Mouse (Mus musculus) cerebellum, adult 18-20 months (tissue): ENCODE data around the gene Tubb4b.

Source experiments
- DNase-seq, 2 experiments: peaks; one replicate each; pipeline ENCODE4 v3.0.0; 2021

Tubb4b gene

GRCm38 (mm10) chr2:25244144-25244543 lies 19.6 kb upstream of the Tubb4b start:
- DNase-seq: no peak

GRCm38 (mm10) chr2:25243342-25243741 lies 18.8 kb upstream of the Tubb4b start:
- peak; percentile 17 to 36 for DNase-seq

DNA sequence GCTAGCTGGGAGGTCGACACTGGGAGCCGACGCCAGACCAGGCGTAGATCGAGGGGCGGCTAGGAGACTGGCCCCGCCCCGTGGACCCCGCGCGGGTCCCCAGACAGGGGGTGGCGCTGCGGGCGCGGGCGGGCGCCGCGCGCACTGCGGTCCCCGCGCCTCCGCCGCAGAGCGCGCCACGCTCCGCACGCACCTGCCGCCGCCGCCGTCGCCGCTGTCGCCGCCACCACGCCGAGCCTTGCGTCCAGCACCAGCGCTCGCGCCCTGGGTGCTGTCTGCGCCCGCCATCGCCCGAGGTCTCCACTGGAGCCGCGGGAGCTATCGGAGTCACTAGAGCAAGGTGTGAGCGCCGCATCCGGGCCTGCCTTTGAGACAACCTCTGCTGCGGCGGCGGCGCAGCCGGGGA lies 17.6 kb upstream of the Tubb4b start, which contains the start of the genes Rnf208 and Cysrt1:
Gene Rnf208, plus strand, starts transcription at position 155 of the 406 bp plus-strand sequence.
Gene Cysrt1, minus strand, starts transcription at position 352 of the 406 bp plus-strand sequence.
- peak; percentile 55 to 74 for DNase-seq

DNA sequence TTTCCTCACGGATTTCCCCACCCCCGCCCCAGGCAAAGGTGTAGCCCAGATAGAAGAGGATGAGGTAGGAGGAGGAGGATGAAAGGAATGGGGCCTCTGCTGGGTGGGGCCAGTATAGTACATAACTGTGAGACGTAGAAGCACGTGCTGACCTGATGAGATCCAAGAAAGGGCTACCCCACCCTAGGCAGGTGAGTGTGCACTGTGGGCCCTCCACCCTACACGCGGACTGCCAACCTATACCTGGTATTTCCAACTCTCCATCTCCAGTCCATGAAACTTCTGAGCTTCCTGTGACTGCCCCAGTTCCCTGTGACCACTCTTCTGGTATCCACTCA lies 16.9 kb upstream of the Tubb4b start:
- DNase-seq: no peak

DNA sequence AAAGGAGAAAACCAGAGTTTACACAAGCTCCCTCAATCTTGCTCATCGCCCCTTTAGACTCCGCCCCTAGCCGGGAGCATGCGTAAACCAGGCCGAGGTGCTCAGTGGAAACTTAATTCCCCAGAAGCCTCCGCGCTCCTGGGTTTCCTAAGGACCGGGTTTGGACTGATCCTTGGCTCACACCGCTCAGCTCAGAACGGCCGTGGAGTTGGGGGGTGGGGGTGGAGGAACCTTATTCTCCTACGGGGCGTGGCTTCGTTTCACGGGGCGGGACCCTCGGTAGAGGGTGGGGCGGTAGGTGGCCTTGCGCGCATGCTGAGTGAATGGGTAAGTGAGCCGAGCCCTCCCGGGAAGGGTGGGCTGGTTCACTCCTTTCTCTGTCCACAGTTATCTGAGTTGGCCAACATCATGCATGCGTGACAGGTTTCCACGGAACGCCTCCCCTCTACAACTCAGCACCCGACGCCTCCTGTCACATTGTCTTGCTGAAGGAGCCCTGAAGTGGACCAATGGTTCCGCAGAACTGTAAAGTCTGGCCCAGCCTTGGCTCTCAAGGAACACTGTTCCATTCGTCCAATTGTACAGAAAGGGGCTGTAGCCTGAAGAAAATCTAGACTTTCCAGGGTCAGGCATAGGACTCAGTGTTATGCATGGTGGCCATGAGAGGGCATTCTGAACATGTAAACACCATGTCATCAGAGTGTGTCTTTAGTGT lies 16.4 kb upstream of the Tubb4b start:
- peak; percentile 69 to 83 for DNase-seq

- DNase-seq: no peak
Observed at GRCm38 (mm10) chr2:25240310-25240709, 15.8 kb upstream of the Tubb4b start.

DNA sequence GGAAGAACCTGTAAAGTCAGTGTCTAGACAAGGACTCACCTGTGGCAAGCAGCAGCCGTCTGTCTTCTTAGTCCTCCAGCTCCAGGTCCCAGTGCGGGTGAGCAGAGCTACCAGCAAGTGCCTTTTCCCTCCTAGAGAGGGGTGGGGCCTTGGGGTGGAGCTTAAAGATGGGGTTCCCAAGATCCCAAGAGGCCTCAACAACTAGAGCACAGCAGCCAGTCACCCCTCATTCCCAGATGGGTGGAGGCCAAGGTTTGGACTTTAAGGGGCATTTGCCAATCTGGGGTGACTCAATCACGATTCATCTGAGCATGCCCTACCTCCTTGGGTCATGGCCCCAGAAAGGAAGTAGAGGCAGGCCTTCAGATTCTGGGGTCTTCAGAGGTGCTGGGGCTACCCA lies 15.3 kb upstream of the Tubb4b start:
- DNase-seq: no peak

DNA sequence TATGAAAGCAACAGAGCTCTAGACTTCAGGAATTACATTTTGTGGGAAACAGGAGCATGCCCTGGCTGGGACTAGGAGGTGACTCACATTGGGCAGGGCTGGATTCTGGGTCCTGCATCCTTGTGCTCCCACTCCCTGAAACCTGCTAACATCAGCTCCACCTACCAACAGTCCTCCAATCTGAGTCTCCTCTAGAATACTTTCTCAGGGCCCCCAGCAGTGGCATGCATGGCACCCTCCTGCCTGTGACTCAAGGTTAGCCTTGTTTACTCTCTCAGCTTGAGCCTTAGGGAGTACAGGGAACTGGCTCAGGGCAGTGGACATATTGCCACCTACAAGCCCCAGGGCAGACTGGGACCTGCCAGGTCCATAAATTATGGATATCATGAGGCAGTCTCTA lies 13.6 kb upstream of the Tubb4b start:
- DNase-seq: no peak

DNA sequence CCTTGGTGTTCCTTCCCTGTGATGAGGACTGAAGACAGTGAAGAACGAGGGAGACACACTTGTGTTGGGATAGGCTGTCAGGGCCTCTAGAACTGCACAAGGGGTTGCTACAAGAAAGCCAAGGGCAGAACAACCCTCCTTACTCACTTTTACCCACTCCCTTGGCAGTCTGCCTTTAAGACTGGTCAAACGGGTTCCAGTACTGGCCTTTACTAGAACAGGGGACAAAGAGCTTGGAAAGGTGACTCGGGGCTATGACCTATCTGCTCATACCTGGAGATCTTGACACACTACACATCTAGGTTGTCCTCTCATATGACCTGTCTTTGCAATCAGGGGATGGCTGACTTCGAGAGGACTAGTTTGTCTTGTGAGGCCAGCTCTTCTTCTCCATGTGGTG lies 13.0 kb upstream of the Tubb4b start:
- no peak for DNase-seq

GRCm38 (mm10) chr2:25236614-25237013 lies 12.1 kb upstream of the Tubb4b start, which contains the start of gene Rnf224:
TSS of gene Rnf224 (minus strand) at chr2:25236787.
- DNase-seq: no peak

GRCm38 (mm10) chr2:25234551-25235220 lies 10.2 kb upstream of the Tubb4b start:
- DNase-seq: no peak

- DNase-seq: no peak
Observed at GRCm38 (mm10) chr2:25234050-25234449, 9.5 kb upstream of the Tubb4b start, which contains the start of gene Slc34a3. TSS of gene Slc34a3 (minus strand) at chr2:25234364.

GRCm38 (mm10) chr2:25233421-25233820 lies 8.9 kb upstream of the Tubb4b start:
- DNase-seq: no peak

DNA sequence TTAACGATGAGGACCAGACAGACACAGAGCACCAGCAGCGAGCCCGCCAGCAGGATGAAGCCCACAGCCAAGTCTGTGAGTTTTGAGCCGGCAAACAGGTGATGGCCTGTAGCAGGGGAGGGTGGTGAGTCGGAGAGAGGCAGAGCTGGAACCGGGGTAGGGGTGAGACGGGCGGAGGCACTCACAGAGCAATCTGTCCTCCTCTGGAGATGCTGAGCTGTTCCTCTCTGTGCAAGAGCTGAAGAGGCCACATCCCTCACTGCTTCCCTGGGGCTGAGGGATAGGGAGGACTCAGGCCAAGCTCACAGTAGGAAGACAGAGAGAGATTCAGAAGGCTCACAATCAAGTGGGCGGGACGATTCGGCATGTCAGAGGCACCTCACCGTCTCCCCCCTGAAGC lies 6.5 kb upstream of the Tubb4b start:
- no peak for DNase-seq

DNA sequence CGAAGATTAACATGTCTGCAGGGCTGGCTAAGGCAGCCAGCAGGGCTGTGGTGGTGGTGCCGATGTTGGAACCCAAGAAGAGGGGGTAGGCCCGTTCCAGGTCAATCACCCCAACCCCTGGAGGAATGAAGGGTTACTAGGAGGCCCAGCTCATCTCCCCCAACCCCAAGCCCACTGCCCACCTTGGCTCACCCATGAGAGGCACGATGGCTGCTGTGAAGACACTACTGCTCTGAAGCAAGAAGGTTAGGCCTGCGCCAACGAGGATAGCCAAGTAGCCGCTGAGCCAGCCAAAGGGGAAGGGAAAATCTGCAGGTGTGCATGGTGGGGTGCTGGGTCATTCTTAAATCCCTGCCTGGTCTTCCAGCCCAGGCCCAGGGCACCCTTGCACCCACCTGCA lies 6.1 kb upstream of the Tubb4b start:
- DNase-seq: no peak

DNA sequence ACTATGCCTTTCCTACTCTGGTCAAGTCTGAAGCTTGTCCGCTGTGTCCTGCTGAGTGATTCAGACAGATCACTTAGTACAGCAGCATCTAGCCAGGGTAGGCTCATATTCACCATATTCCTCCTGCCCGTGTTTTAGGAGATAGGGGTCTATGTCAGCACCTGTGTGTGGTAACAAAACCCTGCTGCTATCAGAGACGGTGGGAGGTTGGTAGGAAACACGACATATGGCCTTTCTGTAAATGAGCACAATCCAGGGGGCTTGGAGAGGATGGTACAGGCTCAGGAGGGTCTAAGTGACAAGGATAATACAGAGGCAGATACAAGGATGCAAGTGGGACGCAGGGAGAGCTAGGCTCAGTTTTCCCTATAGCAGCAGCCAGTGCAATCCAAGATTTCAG lies 5.1 kb upstream of the Tubb4b start:
- DNase-seq: no peak

DNA sequence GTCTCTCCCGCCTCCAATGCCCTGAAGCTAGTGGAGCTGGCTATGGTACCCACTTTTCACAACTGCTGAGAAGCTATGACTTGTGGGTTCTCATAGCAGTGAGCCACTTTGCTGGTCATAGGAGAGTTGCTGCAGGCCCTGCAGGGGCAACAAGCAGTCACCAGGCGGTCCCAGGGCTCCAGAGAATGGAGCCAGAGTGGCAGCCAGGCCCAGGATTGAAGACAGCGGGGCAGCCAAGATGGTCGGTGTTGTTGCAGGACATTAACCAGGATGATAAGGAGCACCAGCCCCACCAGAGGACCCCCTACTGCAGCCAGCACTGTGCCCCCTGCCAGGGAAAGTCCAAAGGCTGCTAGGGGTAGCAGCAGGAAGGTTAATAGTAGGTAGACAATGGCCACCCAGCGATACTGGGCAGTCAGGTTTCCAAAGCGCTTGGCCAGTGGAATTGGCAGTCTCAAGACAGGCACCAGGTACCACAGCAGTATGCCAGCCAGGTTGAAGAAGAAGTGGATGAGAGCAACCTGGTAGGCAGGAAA lies 4.6 kb upstream of the Tubb4b start:
- no peak for DNase-seq

- DNase-seq: peak; percentile 87 to 90
Observed at GRCm38 (mm10) chr2:25228431-25228889, 4.0 kb upstream of the Tubb4b start.

DNA sequence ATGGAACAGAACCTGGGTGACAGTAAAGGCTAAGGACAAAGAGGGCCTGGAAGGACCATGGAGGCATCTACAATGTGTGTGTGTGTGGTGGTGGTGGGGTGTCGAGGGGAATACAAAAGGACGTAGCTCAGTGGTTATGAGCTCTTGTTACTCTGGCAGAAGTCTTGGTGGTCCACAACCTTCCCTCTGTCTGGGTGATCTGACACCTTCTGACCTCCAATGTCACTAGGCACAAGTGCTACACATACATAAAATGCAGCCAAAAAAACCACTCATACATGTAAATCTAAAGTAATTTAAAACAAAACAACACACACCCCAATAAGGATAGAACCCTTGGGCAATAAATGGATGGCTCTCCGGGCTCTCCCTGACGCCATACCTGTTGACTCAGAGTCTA lies 2.9 kb upstream of the Tubb4b start:
- no peak for DNase-seq

GRCm38 (mm10) chr2:25226864-25227263 lies 2.4 kb upstream of the Tubb4b start:
- DNase-seq: peak in 1 of 2 experiments; percentile 40

- DNase-seq: no peak
Observed at GRCm38 (mm10) chr2:25225811-25226379, 1.4 kb upstream of the Tubb4b start.

DNA sequence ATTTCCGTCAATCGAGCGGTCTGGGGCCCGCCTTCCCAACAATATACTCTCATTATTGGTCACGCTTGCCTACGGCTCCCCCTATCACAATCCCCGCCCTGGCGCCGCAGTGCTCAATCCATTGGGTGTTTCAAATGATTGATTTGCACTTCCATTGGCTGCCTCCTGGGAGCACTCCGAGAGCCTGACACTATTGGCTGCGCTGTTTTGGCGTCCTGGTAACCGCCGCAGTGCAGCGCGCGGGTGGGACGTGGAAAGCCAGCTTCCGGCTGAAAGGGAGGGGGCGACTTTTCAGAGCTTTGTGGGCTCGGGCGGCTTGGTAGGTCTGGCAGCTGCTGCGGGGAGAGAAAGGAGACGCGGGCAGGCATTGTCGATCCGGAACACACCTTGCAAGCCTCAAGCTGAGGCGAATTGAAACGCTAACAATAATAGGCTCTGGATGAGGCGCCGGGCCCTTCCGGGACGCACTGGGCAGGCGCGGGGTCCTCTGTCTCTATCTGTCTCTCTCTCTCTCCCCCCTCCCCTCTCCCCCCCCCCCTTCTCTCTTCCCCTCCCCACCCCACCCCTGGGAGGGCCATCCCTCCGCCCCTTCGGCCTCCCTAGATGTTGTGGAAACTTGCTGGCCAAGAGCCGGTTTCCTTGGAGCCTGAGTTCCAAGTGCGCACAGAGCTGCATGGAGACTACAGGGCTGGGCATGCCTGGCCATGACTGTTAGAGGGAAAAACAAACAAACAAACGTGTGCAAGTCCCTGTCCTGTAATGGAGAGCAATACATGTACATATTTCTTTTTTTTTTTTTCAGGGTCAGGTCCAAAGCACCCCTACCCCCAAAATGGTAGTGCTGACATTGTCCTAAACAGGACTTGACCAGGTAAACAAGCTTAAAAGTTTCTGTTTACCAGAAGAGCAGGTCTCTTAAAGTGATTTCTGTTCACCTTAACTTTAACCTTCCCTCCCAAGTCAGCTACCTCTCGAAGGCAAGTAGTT lies 557 bp upstream of the Tubb4b start:
- DNase-seq: peak; percentile 95 to 99
